Mouse (Mus musculus): Measurements from ENCODE around the gene Dydc2.
A peak's percentile ranks its signal among the peaks of the same experiment; 100 is the strongest.

Dydc2 gene

GRCm38 (mm10) chr14:41035146-41035798 lies 33.7 kb downstream of the Dydc2 start:
- DNase-seq (ENCODE audit: low spot score), result peak; percentile 36

- peak; percentile 38 for DNase-seq (ENCODE audit: low spot score)
Observed at GRCm38 (mm10) chr14:41033135-41034110, 35.6 kb downstream of the Dydc2 start.

- no peak for DNase-seq (ENCODE audit: low spot score)
Observed at GRCm38 (mm10) chr14:41030989-41031513, 38.0 kb downstream of the Dydc2 start.

- no peak for DNase-seq (ENCODE audit: low spot score)
Observed at GRCm38 (mm10) chr14:41029303-41029702, 39.7 kb downstream of the Dydc2 start.

- DNase-seq (ENCODE audit: low spot score), result no peak
Observed at GRCm38 (mm10) chr14:41025594-41026284, 43.3 kb downstream of the Dydc2 start.

GRCm38 (mm10) chr14:41025087-41025486 lies 43.9 kb downstream of the Dydc2 start:
- DNase-seq (ENCODE audit: low spot score), result no peak

GRCm38 (mm10) chr14:41021246-41021645 lies 47.8 kb downstream of the Dydc2 start:
- DNase-seq (ENCODE audit: low spot score), result no peak

GRCm38 (mm10) chr14:41017460-41017859 lies 51.5 kb downstream of the Dydc2 start:
- no peak for DNase-seq (ENCODE audit: low spot score)

GRCm38 (mm10) chr14:41014701-41015240 lies 54.2 kb downstream of the Dydc2 start:
- DNase-seq (ENCODE audit: low spot score), result no peak

GRCm38 (mm10) chr14:41013630-41014613 lies 55.1 kb downstream of the Dydc2 start, which contains the start of gene Fam213a:
TSS of gene Fam213a (minus strand) at chr14:41013788.
- DNase-seq (ENCODE audit: low spot score), result peak; percentile 79

- no peak for DNase-seq (ENCODE audit: low spot score)
Observed at GRCm38 (mm10) chr14:41013143-41013542, 55.9 kb downstream of the Dydc2 start.

GRCm38 (mm10) chr14:41011916-41012315 lies 57.1 kb downstream of the Dydc2 start:
- DNase-seq (ENCODE audit: low spot score), result no peak

GRCm38 (mm10) chr14:41008138-41008537 lies 60.9 kb downstream of the Dydc2 start:
- DNase-seq (ENCODE audit: low spot score), result peak; percentile 29

GRCm38 (mm10) chr14:41007641-41008040 lies 61.4 kb downstream of the Dydc2 start:
- peak; percentile 38 for DNase-seq (ENCODE audit: low spot score)

- DNase-seq (ENCODE audit: low spot score), result peak; percentile 60
Observed at GRCm38 (mm10) chr14:41006899-41007298, 62.1 kb downstream of the Dydc2 start.

GRCm38 (mm10) chr14:41006263-41006662 lies 62.7 kb downstream of the Dydc2 start:
- no peak for DNase-seq (ENCODE audit: low spot score)

GRCm38 (mm10) chr14:41005716-41006115 lies 63.3 kb downstream of the Dydc2 start:
- no peak for DNase-seq (ENCODE audit: low spot score)

GRCm38 (mm10) chr14:41004201-41005141 lies 64.5 kb downstream of the Dydc2 start:
- no peak for DNase-seq (ENCODE audit: low spot score)

- no peak for DNase-seq (ENCODE audit: low spot score)
Observed at GRCm38 (mm10) chr14:41001576-41001975, 67.4 kb downstream of the Dydc2 start.

All from spleen, adult 12 weeks (tissue).